Comparison of ENCODE assay signal across 27 mouse cellular contexts in genomic region chr5:120898307-120898706, GRCm38 (mm10). TPM values are rescaled to one million over a fixed set of nuclear protein-coding genes. Genes with fewer than 3 reads are reported as not detected.
DNase-seq lines count a peak whose midpoint lies in the region; ATAC-seq lines count a peak whose summit lies in the region.
"Had no signal": no experiment of that assay in that cellular context is flagged by ENCODE, and none has a peak within 500 bp of the region (broad histone marks: within the 10 kb centered on the region; RNA-seq: fewer than 3 reads in every experiment).

No protein-coding gene starts in this region.

- no peak for ATAC-seq in forebrain, embryonic 11.5 days (replicated peaks; ENCODE audit: low FRiP score)
- no peak for ATAC-seq in heart, embryonic 12.5 days (ENCODE audit: insufficient number of reproducible peaks, low FRiP score)
- ATAC-seq: activated CD4-positive, CD25-positive, alpha-beta regulatory T cell, adult 4 months; CD4-positive, CD25-positive, alpha-beta regulatory T cell, adult 4 months; Patski had no signal

- H3K36me3 ChIP-seq in forebrain, embryonic 11.5 days (ENCODE audit: control insufficient read depth, insufficient read depth, low read length): no peaks in the 10 kb centered on the region
- H3K36me3 ChIP-seq in forebrain, embryonic 10.5 days (replicated peaks): no peaks in the 10 kb centered on the region
- no peaks in the 10 kb centered on the region for H3K36me3 ChIP-seq in heart, embryonic 10.5 days
- no peaks in the 10 kb centered on the region for H3K36me3 ChIP-seq in heart, embryonic 12.5 days
- H3K36me3 ChIP-seq: G1E had no signal

- H3K27me3 ChIP-seq in forebrain, embryonic 11.5 days (ENCODE audit: control insufficient read depth, insufficient read depth, low read length): no peaks in the 10 kb centered on the region
- H3K27me3 ChIP-seq in forebrain, embryonic 10.5 days (ENCODE audit: poor library complexity, severe bottlenecking): no peaks in the 10 kb centered on the region
- no peaks in the 10 kb centered on the region for H3K27me3 ChIP-seq in heart, embryonic 10.5 days (ENCODE audit: insufficient read depth, poor library complexity, severe bottlenecking)
- H3K27me3 ChIP-seq in heart, embryonic 12.5 days (replicated peaks): no peaks in the 10 kb centered on the region

- no peak overlapping the region for H3K9ac ChIP-seq in forebrain, embryonic 11.5 days (ENCODE audit: low read length)
- H3K9ac ChIP-seq in heart, embryonic 12.5 days: no peak overlapping the region

- no peak overlapping the region for H3K4me3 ChIP-seq in forebrain, embryonic 11.5 days (ENCODE audit: low read depth, low read length)
- H3K4me3 ChIP-seq in forebrain, embryonic 10.5 days: no peak overlapping the region
- H3K4me3 ChIP-seq in heart, embryonic 10.5 days: no peak overlapping the region
- H3K4me3 ChIP-seq in heart, embryonic 12.5 days: no peak overlapping the region

- no peak overlapping the region for H3K4me2 ChIP-seq in forebrain, embryonic 11.5 days (ENCODE audit: low read depth, low read length, severe bottlenecking)
- no peak overlapping the region for H3K4me2 ChIP-seq in heart, embryonic 12.5 days

- WGBS in forebrain, embryonic 11.5 days: 93% methylated on average over 6 of the region's 6 CpGs
- WGBS in forebrain, embryonic 10.5 days: 86% methylated on average over 6 of the region's 6 CpGs
- WGBS in heart, embryonic 10.5 days: 80% methylated on average over 6 of the region's 6 CpGs
- WGBS in heart, embryonic 12.5 days: 77% methylated on average over 6 of the region's 6 CpGs

- DNase-seq in forebrain, embryonic 11.5 days (ENCODE audit: low spot score): peak; percentile 20
- no peak for DNase-seq in forebrain, embryonic 10.5 days (ENCODE audit: extremely low spot score, low spot score)
- peak; percentile 86 for DNase-seq in heart, adult 11 months
- no peak for DNase-seq in heart, adult 8-10 months (ENCODE audit: low spot score)
- peak; percentile 47 for DNase-seq in heart, embryonic 10.5 days (ENCODE audit: low spot score)
- DNase-seq: adrenal gland, adult 2 months; adrenal gland, adult 8-10 months; adrenal gland, postnatal 10 days; adrenal gland, postnatal 14 days; adrenal gland, postnatal 25 days; adrenal gland, postnatal 36 days; B cell, adult 2 months; cerebellum, adult 11 months; cerebellum, adult 11-12 months; cerebellum, adult 18-20 months had no signal

- no peak overlapping the region for H3K27ac ChIP-seq in forebrain, embryonic 11.5 days (ENCODE audit: low read depth, low read length)
- H3K27ac ChIP-seq in forebrain, embryonic 10.5 days: no peak overlapping the region
- H3K27ac ChIP-seq in heart, embryonic 10.5 days: no peak overlapping the region
- no peak overlapping the region for H3K27ac ChIP-seq in heart, embryonic 12.5 days (ENCODE audit: poor library complexity, severe bottlenecking)

- no peaks in the 10 kb centered on the region for H3K9me3 ChIP-seq in forebrain, embryonic 11.5 days (ENCODE audit: control insufficient read depth, low read length)
- no peaks in the 10 kb centered on the region for H3K9me3 ChIP-seq in forebrain, embryonic 10.5 days
- no peaks in the 10 kb centered on the region for H3K9me3 ChIP-seq in heart, embryonic 10.5 days
- H3K9me3 ChIP-seq in heart, embryonic 12.5 days (replicated peaks): no peaks in the 10 kb centered on the region
- H3K9me3 ChIP-seq: G1E had no signal

- H3K4me1 ChIP-seq in forebrain, embryonic 11.5 days (replicated peaks; ENCODE audit: control insufficient read depth, insufficient read depth, low read length): no peaks in the 10 kb centered on the region
- H3K4me1 ChIP-seq in forebrain, embryonic 10.5 days: no peaks in the 10 kb centered on the region
- H3K4me1 ChIP-seq in heart, embryonic 10.5 days: no peaks in the 10 kb centered on the region
- no peaks in the 10 kb centered on the region for H3K4me1 ChIP-seq in heart, embryonic 12.5 days (replicated peaks)

RNA-seq across cellular contexts. Expression of gene Oas1a, which starts 9.0 kb away (rescaled TPM):
- 0.35 and 0.60 TPM in 2 replicates for polyA plus RNA-seq in forebrain, embryonic 11.5 days (2014; fragmentation: Nextera tagmentation; extraction: Ambion mirVana)
- 0.33 and 0.70 TPM in 2 replicates for polyA plus RNA-seq in forebrain, embryonic 10.5 days (2016; fragmentation: Nextera tagmentation; extraction: Ambion mirVana)
- under 1 TPM; 0.24 to 0.46 (median 0.34) TPM for total RNA-seq in heart, adult 8-10 months (2022)
- polyA plus RNA-seq in heart, embryonic 10.5 days (2016; fragmentation: Nextera tagmentation; extraction: Ambion mirVana): 0.26 and 0.38 TPM in 2 replicates
- 0.81 and 0.96 TPM in 2 replicates for polyA plus RNA-seq in heart, embryonic 12.5 days (2016; fragmentation: Nextera tagmentation; extraction: Ambion mirVana)

RNA-seq across cellular contexts. Expression of gene Oas1g, which starts 10.9 kb away (rescaled TPM):
- not detected in 2 replicates for polyA plus RNA-seq in forebrain, embryonic 11.5 days (2014; fragmentation: Nextera tagmentation; extraction: Ambion mirVana)
- 0.12 TPM in 1 of 2 replicates, not detected in the other for polyA plus RNA-seq in forebrain, embryonic 10.5 days (2016; fragmentation: Nextera tagmentation; extraction: Ambion mirVana)
- under 1 TPM in 1 of 4 experiments, not detected in 3; 0.43 TPM for total RNA-seq in heart, adult 8-10 months (2022)
- not detected in 2 replicates for polyA plus RNA-seq in heart, embryonic 10.5 days (2016; fragmentation: Nextera tagmentation; extraction: Ambion mirVana)
- polyA plus RNA-seq in heart, embryonic 12.5 days (2016; fragmentation: Nextera tagmentation; extraction: Ambion mirVana): not detected in 2 replicates
- total RNA-seq: adrenal gland, postnatal 14 days; G1E; MEL had no signal
- polyA plus RNA-seq: C2C12, G1E had no signal

RNA-seq across cellular contexts. Expression of gene Oas1d, which starts 16.0 kb away (rescaled TPM):
- not detected in 2 replicates for polyA plus RNA-seq in forebrain, embryonic 11.5 days (2014; fragmentation: Nextera tagmentation; extraction: Ambion mirVana)
- polyA plus RNA-seq in forebrain, embryonic 10.5 days (2016; fragmentation: Nextera tagmentation; extraction: Ambion mirVana): not detected in 2 replicates
- not detected for total RNA-seq in heart, adult 8-10 months (2022)
- polyA plus RNA-seq in heart, embryonic 10.5 days (2016; fragmentation: Nextera tagmentation; extraction: Ambion mirVana): not detected in 2 replicates
- polyA plus RNA-seq in heart, embryonic 12.5 days (2016; fragmentation: Nextera tagmentation; extraction: Ambion mirVana): not detected in 2 replicates
- total RNA-seq: adrenal gland, adult 18-20 months; adrenal gland, adult 2 months; adrenal gland, adult 8-10 months; adrenal gland, postnatal 14 days; adrenal gland, postnatal 25 days; adrenal gland, postnatal 36 days; adrenal gland, postnatal 4 days; CH12.LX; MEL had no signal
- polyA plus RNA-seq: adrenal gland, adult 2 months; brain, embryonic 14.5 days; C2C12; CD4-positive, CD25-positive, alpha-beta regulatory T cell, adult 4 months; G1E; Patski had no signal

RNA-seq across cellular contexts. Expression of gene Oas1h, which starts 37.1 kb away (rescaled TPM):
- not detected in 2 replicates for polyA plus RNA-seq in forebrain, embryonic 11.5 days (2014; fragmentation: Nextera tagmentation; extraction: Ambion mirVana)
- polyA plus RNA-seq in forebrain, embryonic 10.5 days (2016; fragmentation: Nextera tagmentation; extraction: Ambion mirVana): not detected in 2 replicates
- not detected for total RNA-seq in heart, adult 8-10 months (2022)
- polyA plus RNA-seq in heart, embryonic 10.5 days (2016; fragmentation: Nextera tagmentation; extraction: Ambion mirVana): not detected in 2 replicates
- not detected in 2 replicates for polyA plus RNA-seq in heart, embryonic 12.5 days (2016; fragmentation: Nextera tagmentation; extraction: Ambion mirVana)
- total RNA-seq: adrenal gland, adult 18-20 months; adrenal gland, adult 2 months; adrenal gland, adult 8-10 months; adrenal gland, postnatal 10 days; adrenal gland, postnatal 14 days; adrenal gland, postnatal 25 days; adrenal gland, postnatal 36 days; CH12.LX; ES-E14; G1E; MEL had no signal
- polyA plus RNA-seq: activated CD4-positive, CD25-positive, alpha-beta regulatory T cell, adult 4 months; adrenal gland, adult 2 months; brain, embryonic 14.5 days; C2C12; CD4-positive, CD25-positive, alpha-beta regulatory T cell, adult 4 months; G1E; Patski had no signal

RNA-seq across cellular contexts. Expression of gene Oas1f, which starts 51.1 kb away (rescaled TPM):
- polyA plus RNA-seq in forebrain, embryonic 11.5 days (2014; fragmentation: Nextera tagmentation; extraction: Ambion mirVana): not detected in 2 replicates
- not detected in 2 replicates for polyA plus RNA-seq in forebrain, embryonic 10.5 days (2016; fragmentation: Nextera tagmentation; extraction: Ambion mirVana)
- not detected for total RNA-seq in heart, adult 8-10 months (2022)
- not detected in 2 replicates for polyA plus RNA-seq in heart, embryonic 10.5 days (2016; fragmentation: Nextera tagmentation; extraction: Ambion mirVana)
- not detected in 2 replicates for polyA plus RNA-seq in heart, embryonic 12.5 days (2016; fragmentation: Nextera tagmentation; extraction: Ambion mirVana)
- total RNA-seq: adrenal gland, adult 18-20 months; adrenal gland, adult 2 months; adrenal gland, adult 8-10 months; adrenal gland, postnatal 10 days; adrenal gland, postnatal 14 days; adrenal gland, postnatal 25 days; adrenal gland, postnatal 36 days; adrenal gland, postnatal 4 days; CH12.LX; G1E; MEL had no signal
- polyA plus RNA-seq: activated CD4-positive, CD25-positive, alpha-beta regulatory T cell, adult 4 months; adrenal gland, adult 2 months; brain, embryonic 14.5 days; C2C12; CD4-positive, CD25-positive, alpha-beta regulatory T cell, adult 4 months; G1E; Patski had no signal

Comparison
In these comparisons a context has a peak if more than half of its experiments do, and no peak if none do; other contexts are left out.
1. DNase-seq: peak in forebrain, embryonic 11.5 days (single experiment), heart, adult 11 months (single experiment) and heart, embryonic 10.5 days (single experiment); none in forebrain, embryonic 10.5 days (single experiment) and heart, adult 8-10 months (single experiment).